Mouse (Mus musculus): ENCODE measurements around the gene Cdh16.
A peak's percentile ranks its signal among the peaks of the same experiment; 100 is the strongest.
"Not testable (repeated sequence)": the region's sequence is repeated elsewhere in the genome, so short reads cannot be mapped to it uniquely, and the experiment has no call there.

Cdh16 gene

GRCm38 (mm10) chr8:104577606-104578005, 46.6 kb downstream of the Cdh16 start:
- DNase-seq (ENCODE audit: extremely low read depth, low read depth), result not testable (repeated sequence)

- no peak for DNase-seq (ENCODE audit: extremely low read depth, low read depth)
Measured at GRCm38 (mm10) chr8:104576820-104577219, 47.4 kb downstream of the Cdh16 start.

DNA sequence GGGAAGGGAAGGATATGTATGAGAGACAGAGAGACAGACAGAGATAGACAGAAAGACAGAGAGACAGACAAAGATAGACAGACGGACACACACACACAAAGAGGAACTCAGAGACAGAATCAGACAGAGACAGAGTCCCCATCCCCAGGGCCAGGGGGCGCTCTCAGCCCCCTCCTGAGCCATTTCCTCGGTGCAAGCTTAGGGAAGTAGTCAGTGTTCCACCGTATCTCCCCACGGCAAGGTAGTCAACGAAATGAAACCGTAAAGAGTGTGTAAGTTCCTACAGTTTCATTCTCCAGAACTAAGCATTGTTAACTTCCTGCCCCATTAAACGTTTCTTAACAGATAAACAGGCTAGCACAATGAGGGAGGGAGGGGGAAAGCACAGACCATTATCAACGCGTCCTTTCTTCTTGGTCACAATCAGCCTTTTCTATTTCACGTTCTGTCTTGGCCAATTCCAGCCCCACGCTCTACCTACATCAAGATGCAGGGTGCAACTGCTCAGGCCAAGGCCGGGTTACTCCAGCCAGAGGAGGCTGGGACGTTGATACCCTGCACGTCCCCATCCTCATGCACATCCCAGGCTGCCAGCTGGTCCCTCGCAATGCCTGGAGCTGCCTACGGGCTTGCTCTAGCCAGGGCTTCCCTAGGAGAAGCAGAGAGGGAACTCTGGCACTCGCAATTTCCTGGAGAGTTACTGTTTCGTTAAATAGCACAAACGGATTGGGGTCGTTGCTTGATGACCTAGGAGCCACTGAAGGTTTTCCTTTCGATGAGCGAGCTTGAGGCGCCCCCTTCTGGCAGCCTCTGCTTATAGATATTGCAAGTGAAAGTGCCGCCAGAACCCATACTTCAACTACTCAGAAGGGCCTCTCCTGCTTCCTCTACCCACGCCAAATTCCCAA, 53.5 kb downstream of the Cdh16 start:
- peak; percentile 83 for DNase-seq (ENCODE audit: extremely low read depth, low read depth)

GRCm38 (mm10) chr8:104569559-104569958, 54.6 kb downstream of the Cdh16 start:
- DNase-seq (ENCODE audit: extremely low read depth, low read depth), result no peak

GRCm38 (mm10) chr8:104565457-104565798, 58.8 kb downstream of the Cdh16 start:
- DNase-seq (ENCODE audit: extremely low read depth, low read depth), result no peak

GRCm38 (mm10) chr8:104564633-104565456, 59.4 kb downstream of the Cdh16 start:
- DNase-seq (ENCODE audit: extremely low read depth, low read depth), result peak; percentile 86

DNA sequence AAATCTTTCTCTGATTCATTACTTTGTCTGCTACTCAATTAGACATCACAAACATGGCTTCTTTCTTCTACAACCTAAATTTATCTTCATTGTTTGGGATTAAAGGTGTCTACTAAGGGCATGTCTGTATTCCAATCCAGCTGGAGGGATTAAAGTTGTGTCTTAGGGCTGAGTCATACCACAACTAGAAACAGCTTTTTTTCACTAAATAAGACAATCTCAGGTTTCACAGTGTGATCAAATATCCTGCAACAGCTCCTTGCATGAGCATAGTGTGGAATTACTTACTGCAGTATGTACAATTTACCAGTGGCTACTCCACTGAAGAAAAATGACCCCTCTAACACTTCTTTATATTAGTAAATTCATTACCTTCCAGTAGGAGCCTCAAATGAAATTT, 63.5 kb downstream of the Cdh16 start:
- DNase-seq (ENCODE audit: extremely low read depth, low read depth), result no peak

DNA sequence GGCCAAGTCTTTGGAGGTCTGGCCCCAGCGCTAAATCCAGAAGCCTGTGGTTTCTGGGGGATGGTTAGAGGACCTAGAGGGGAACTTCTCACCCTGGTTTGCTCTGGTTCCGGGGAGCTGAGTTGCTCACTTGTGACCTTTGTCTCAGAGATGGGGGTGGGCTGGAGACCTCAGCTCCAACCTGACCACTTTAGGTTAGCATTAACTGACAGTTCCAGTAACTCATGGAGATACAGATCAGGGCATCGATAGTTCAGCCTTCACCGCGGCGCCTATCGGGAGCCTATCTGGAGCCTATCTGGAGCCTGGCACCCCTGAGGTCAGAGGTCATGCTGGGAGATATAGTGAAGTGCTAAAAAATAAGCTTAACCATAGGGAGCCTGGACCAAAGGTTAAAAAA, 67.0 kb downstream of the Cdh16 start:
- DNase-seq (ENCODE audit: extremely low read depth, low read depth), result no peak

- no peak for DNase-seq (ENCODE audit: extremely low read depth, low read depth)
Measured at GRCm38 (mm10) chr8:104555191-104555590, 69.0 kb downstream of the Cdh16 start.
